Mouse (Mus musculus) adrenal gland, postnatal 25 days (tissue): Measurements from ENCODE around the gene 1700017B05Rik. TPM values are rescaled to one million over a fixed set of nuclear protein-coding genes. Genes with fewer than 3 reads are reported as not detected.
"Not testable (repeated sequence)": the region's sequence is repeated elsewhere in the genome, so short reads cannot be mapped to it uniquely, and the experiment has no call there.

Source experiments
- DNase-seq: peaks from one replicate; pipeline ENCODE4 v3.0.0; 2021; ENCODE audit warnings: mixed read lengths
- total RNA-seq: library from RNA; stranded (reverse); gene quantifications from 2 replicates; pipeline ENCODE4 v1.2.3, GENCODE M21; 2021

Gene 1700017B05Rik
- total RNA-seq, 1 experiment from 2014 or later, result 45.1 TPM

DNA sequence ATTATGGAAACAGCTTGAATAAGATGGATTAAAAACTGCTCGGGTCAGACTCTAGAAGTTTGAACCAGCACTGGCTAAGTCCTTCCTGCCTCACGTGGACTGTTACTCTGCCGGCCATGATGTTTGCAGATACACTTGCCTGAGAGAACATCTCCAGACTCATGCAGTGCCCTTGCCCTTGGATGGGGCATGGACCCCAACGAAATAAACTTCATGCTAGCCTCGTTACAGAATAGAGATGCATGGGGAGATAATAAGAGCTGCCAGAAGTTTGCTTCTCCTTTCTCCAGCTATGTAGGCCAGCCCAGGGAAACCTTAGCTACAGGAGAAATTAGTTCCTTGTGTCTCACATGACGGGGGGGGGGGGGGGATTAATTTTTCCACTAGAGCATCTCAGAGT is 47.9 kb downstream of the 1700017B05Rik start:
- DNase-seq, result no peak

- DNase-seq, result no peak
These were observed 49.8 kb downstream of the 1700017B05Rik start for GRCm38 (mm10) chr9:57212448-57213222.

GRCm38 (mm10) chr9:57209316-57209715 is 53.1 kb downstream of the 1700017B05Rik start:
- peak; percentile 50 for DNase-seq

- DNase-seq, result no peak
These were observed 55.5 kb downstream of the 1700017B05Rik start for GRCm38 (mm10) chr9:57206896-57207295.

GRCm38 (mm10) chr9:57203571-57203970 is 58.8 kb downstream of the 1700017B05Rik start:
- not testable (repeated sequence) for DNase-seq

Other genes with a start within 250 kb of the 1700017B05Rik start
- gene Sin3a, start 190.6 kb downstream of the 1700017B05Rik start, total RNA-seq, result 59.6 and 73.2 TPM in 2 replicates
- 140 and 170 TPM in 2 replicates for gene Man2c1, start 131.9 kb downstream of the 1700017B05Rik start, total RNA-seq
- 8.9 and 13.9 TPM in 2 replicates for gene Neil1, start 114.3 kb downstream of the 1700017B05Rik start, total RNA-seq
- gene Commd4, start 104.3 kb downstream of the 1700017B05Rik start, total RNA-seq, result 44.0 and 65.3 TPM in 2 replicates
- not detected in 2 replicates for gene Trcg1, start 26.1 kb downstream of the 1700017B05Rik start, total RNA-seq
- gene Ppcdc, start 177.5 kb upstream of the 1700017B05Rik start, total RNA-seq, result 17.4 and 31.5 TPM in 2 replicates
- gene Scamp5, start 205.4 kb upstream of the 1700017B05Rik start, total RNA-seq, result 10.8 and 14.4 TPM in 2 replicates
- gene Rpp25, start 241.4 kb upstream of the 1700017B05Rik start, total RNA-seq, result 5.0 and 6.5 TPM in 2 replicates